Mouse (Mus musculus) liver, postnatal 0 days (tissue): Measurements from ENCODE around the gene Itga5.

Source experiments
- CTCF ChIP-seq: sonication (generic); IDR thresholded peaks from 2 replicates; pipeline ENCODE4 v1.5.1; 2016; ENCODE audit warnings: antibody characterized with exemption, low read depth
- EP300 ChIP-seq: IDR thresholded peaks from 2 replicates; pipeline ENCODE4 v1.6.1; 2016; ENCODE audit warnings: antibody characterized with exemption, low read depth, mild to moderate bottlenecking

GRCm38 (mm10) chr15:103383771-103384488 lies 17.4 kb upstream of the Itga5 start:
- no peak for TF ChIP-seq CTCF
- no peak for TF ChIP-seq EP300
